Mouse (Mus musculus) spleen, adult 10 weeks (tissue): Measurements from ENCODE around the gene Fam241a. TPM values are rescaled to one million over a fixed set of nuclear protein-coding genes. Genes with fewer than 3 reads are reported as not detected.

Source experiments
- polyA plus RNA-seq: library from polyadenylated mRNA; stranded (reverse); fragments of 350-450 nt; fragmentation: Illumina TruSeq; extraction: RNeasy Lipid Tissue Mini Kit (QIAGEN cat#74804); gene quantifications from one replicate; pipeline ENCODE4 v1.2.3, GENCODE M21; 2015; ENCODE audit warnings: low replicate concordance; ENCODE audit not compliant: insufficient read depth

The Fam241a gene
- 18.4 TPM for polyA plus RNA-seq

DNA sequence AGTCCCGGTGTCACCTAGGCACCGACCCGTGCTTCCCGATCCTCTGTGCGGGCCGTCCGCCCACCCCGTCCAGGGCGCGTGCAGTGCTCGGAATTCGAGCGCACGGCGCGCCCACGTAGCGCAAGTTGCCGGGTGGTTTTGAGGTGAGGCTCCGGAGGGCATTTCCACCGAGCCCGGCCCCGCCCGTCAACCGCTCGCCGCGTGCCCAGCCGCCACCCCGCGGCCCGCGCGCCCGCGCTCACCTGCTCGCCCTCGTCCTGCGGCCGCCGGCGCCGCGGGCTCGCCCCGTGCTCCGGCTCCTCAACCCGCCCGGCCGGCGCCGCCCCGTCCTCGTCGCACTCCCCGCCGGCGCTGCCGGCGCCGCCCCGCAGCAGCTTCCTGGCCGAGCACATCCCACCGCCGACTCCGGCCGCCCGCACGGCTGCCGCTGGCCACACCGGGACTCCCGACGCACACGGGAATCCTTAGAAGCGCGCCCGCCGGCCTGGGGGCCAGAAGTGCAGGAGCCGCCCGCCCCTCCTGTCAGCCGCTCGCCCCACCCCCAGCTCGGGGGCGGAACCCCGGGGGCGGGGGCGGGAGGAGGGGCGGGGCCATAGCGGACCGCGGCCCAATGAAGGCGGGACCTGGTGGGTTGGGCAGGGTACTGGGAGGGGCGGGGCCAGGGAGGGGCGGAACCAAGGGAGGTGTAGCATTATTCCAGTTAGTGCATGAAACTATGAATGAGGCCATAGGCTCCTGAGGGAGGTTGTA is at the start of gene Fam241a:
Gene Fam241a, minus strand, starts transcription at position 533 of the 750 bp plus-strand sequence.

DNA sequence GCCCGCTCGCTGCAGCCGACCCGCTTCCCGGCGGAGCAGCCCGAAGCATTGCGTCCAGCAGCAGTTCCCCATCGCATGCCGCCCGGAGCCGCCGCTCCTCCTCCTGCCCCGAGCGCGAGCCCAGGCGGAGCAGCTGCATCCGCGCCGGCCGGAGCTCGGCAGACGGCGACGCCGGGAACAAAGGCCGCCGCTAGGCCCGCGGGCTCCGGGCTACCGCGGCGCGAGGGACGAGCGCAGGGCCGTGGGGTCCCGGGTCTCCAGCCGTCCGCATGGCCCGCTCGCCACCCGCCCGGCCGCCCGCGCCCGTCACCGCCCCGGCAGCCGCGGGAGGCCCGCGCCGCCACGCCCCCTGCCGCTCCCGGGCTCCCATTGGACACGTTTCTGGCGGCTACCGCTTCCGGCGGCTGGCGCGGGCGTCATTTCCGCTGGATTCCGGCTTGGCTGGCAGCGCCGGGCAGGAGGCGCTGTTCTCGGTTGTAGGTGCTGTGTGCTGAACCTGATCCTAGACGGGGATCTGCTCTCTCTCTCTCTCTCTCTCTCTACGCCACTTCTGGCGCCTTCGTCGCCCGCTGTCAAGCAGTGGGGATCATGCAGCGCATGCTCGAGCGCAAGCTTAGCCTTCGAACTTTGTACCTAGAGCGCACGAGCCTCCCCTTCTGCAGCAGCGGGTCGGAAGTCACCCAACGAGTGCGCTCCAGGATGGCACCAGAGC is 58.8 kb downstream of the Fam241a start, which contains the start of gene Ap1ar:
Gene Ap1ar, minus strand, starts transcription at position 370 of the 712 bp plus-strand sequence.

Other genes with a start within 250 kb of the Fam241a start
- 11.0 TPM for gene Alpk1, start 115.8 kb downstream of the Fam241a start, polyA plus RNA-seq
- gene Tifa, start 106.5 kb downstream of the Fam241a start, polyA plus RNA-seq, result 55.8 TPM
- gene Ap1ar, start 58.8 kb downstream of the Fam241a start, polyA plus RNA-seq, result 52.4 TPM